Mouse (Mus musculus) CH12.LX (cell line): ENCODE data around the gene Ippk. TPM values are rescaled to one million over a fixed set of nuclear protein-coding genes. Genes with fewer than 3 reads are reported as not detected.

Experiments
- DNase-seq: peaks from one replicate; pipeline ENCODE4 v3.0.0-alpha.2; 2013; ENCODE audit errors: extremely low read depth
- H3K27ac ChIP-seq: 2 replicates; pipeline ENCODE4 v1.5.1; 2012; ENCODE audit warnings: low read depth, mild to moderate bottlenecking, control low read depth, moderate library complexity; ENCODE audit not compliant: insufficient read depth
- H3K27me3 ChIP-seq: replicated peaks from 2 replicates; pipeline ENCODE3; 2012; ENCODE audit warnings: inconsistent platforms
- H3K36me3 ChIP-seq, 2 experiments: replicated peaks in 1 of 2; 2 replicates each; pipeline versions ENCODE3 to v1.6.1; 2012; ENCODE audit warnings: inconsistent platforms in 1 of 2, low read length in 1 of 2, mild to moderate bottlenecking in 1 of 2, mixed read lengths in 1 of 2, moderate library complexity in 1 of 2; ENCODE audit not compliant: control insufficient read depth in 1 of 2, insufficient read depth in 1 of 2
- H3K4me1 ChIP-seq, 2 experiments: 2 replicates each; pipeline ENCODE4 v1.6.1; 2012; ENCODE audit warnings: inconsistent platforms in 1 of 2, moderate library complexity in 1 of 2; ENCODE audit not compliant: insufficient read depth in 2 of 2, control insufficient read depth in 1 of 2
- H3K4me2 ChIP-seq: 2 replicates; pipeline ENCODE4 v1.6.1; 2012; ENCODE audit warnings: low read depth, mild to moderate bottlenecking, control low read depth; ENCODE audit not compliant: poor library complexity, insufficient read depth, severe bottlenecking
- H3K4me3 ChIP-seq, 3 experiments: fragments of 150-350 bp in 1 of 3; sonication (generic) in 1 of 3; replicated peaks in 1 of 3; 2 replicates each; pipeline versions ENCODE3 to v1.5.1; 2011 to 2012; ENCODE audit warnings: low read depth in 2 of 3, low read length in 2 of 3, mild to moderate bottlenecking in 2 of 3, moderate library complexity in 2 of 3, control low read depth in 1 of 3, improper control_type of control experiment in 1 of 3, inconsistent platforms in 1 of 3, mixed read lengths in 1 of 3; ENCODE audit not compliant: poor library complexity in 1 of 3
- H3K79me2 ChIP-seq: replicated peaks from 2 replicates; pipeline ENCODE4 v1.6.1; 2012; ENCODE audit warnings: mild to moderate bottlenecking, moderate library complexity; ENCODE audit not compliant: control insufficient read depth, poor library complexity, insufficient read depth, severe bottlenecking; ENCODE audit errors: extremely low read depth
- H3K9ac ChIP-seq: 2 replicates; pipeline ENCODE4 v1.6.1; 2012; ENCODE audit warnings: low read depth, mild to moderate bottlenecking, control low read depth, moderate library complexity; ENCODE audit not compliant: insufficient read depth
- H3K9me3 ChIP-seq: replicated peaks from 2 replicates; pipeline ENCODE3; 2012; ENCODE audit warnings: low read length, inconsistent platforms, mixed read lengths
- BHLHE40 ChIP-seq: IDR thresholded peaks from 2 replicates; pipeline ENCODE4 v1.6.1; 2011; ENCODE audit warnings: mild to moderate bottlenecking, low read depth, low read length, improper control_type of control experiment
- CTCF ChIP-seq, 2 experiments: IDR thresholded peaks in 1 of 2; conservative IDR thresholded peaks in 1 of 2; 2 replicates each; pipeline ENCODE4 v1.5.1; 2011 to 2012; ENCODE audit warnings: low read depth in 2 of 2, low read length in 2 of 2, improper control_type of control experiment in 1 of 2, inconsistent platforms in 1 of 2, mild to moderate bottlenecking in 1 of 2, moderate library complexity in 1 of 2
- E2F4 ChIP-seq: IDR thresholded peaks from 2 replicates; pipeline ENCODE4 v1.6.1; 2011; ENCODE audit warnings: low read depth, low read length, improper control_type of control experiment; ENCODE audit not compliant: insufficient replicate concordance
- ELF1 ChIP-seq: IDR thresholded peaks from 2 replicates; pipeline ENCODE4 v1.6.1; 2014; ENCODE audit warnings: low read depth, mild to moderate bottlenecking, inconsistent platforms, low read length, improper control_type of control experiment
- EP300 ChIP-seq: IDR thresholded peaks from 2 replicates; pipeline ENCODE4 v1.6.1; 2011; ENCODE audit warnings: low read length, improper control_type of control experiment
- ETS1 ChIP-seq: conservative IDR thresholded peaks from 2 replicates; pipeline ENCODE4 v1.6.1; 2012; ENCODE audit warnings: low read depth, mild to moderate bottlenecking, inconsistent platforms, low read length, improper control_type of control experiment, moderate library complexity
- GABPA ChIP-seq: IDR thresholded peaks from 2 replicates; pipeline ENCODE4 v1.6.1; 2012; ENCODE audit warnings: low read depth, low read length, improper control_type of control experiment, inconsistent platforms; ENCODE audit not compliant: insufficient replicate concordance
- JUN ChIP-seq: IDR thresholded peaks from 2 replicates; pipeline ENCODE4 v1.6.1; 2011; ENCODE audit warnings: low read depth, mild to moderate bottlenecking, low read length, improper control_type of control experiment, moderate library complexity; ENCODE audit not compliant: insufficient read depth
- JUND ChIP-seq: conservative IDR thresholded peaks from 2 replicates; pipeline ENCODE4 v1.6.1; 2011; ENCODE audit warnings: low read depth, low read length, improper control_type of control experiment
- KAT2A ChIP-seq: IDR thresholded peaks from 2 replicates; pipeline ENCODE4 v1.6.1; 2012; ENCODE audit warnings: low read length, improper control_type of control experiment, inconsistent platforms; ENCODE audit not compliant: insufficient replicate concordance
- MAFK ChIP-seq: IDR thresholded peaks from 2 replicates; pipeline ENCODE4 v1.6.1; 2011; ENCODE audit warnings: low read length, improper control_type of control experiment; ENCODE audit not compliant: insufficient replicate concordance
- MAZ ChIP-seq: IDR thresholded peaks from 2 replicates; pipeline ENCODE4 v1.6.1; 2012; ENCODE audit warnings: low read depth, mild to moderate bottlenecking, inconsistent platforms, low read length, improper control_type of control experiment, moderate library complexity
- MEF2A ChIP-seq: IDR thresholded peaks from 2 replicates; pipeline ENCODE4 v1.6.1; 2014; ENCODE audit warnings: low read depth, mild to moderate bottlenecking, inconsistent platforms, low read length, improper control_type of control experiment, borderline replicate concordance
- MXI1 ChIP-seq: IDR thresholded peaks from 2 replicates; pipeline ENCODE4 v1.6.1; 2011; ENCODE audit warnings: mild to moderate bottlenecking, low read depth, low read length, improper control_type of control experiment
- NELFE ChIP-seq: IDR thresholded peaks from 2 replicates; pipeline ENCODE4 v1.6.1; 2011; ENCODE audit warnings: low read depth, low read length, improper control_type of control experiment
- NRF1 ChIP-seq: IDR thresholded peaks from 2 replicates; pipeline ENCODE4 v1.6.1; 2014; ENCODE audit warnings: low read depth, mild to moderate bottlenecking, inconsistent platforms, low read length, improper control_type of control experiment, moderate library complexity
- PAX5 ChIP-seq: IDR thresholded peaks from 2 replicates; pipeline ENCODE4 v1.6.1; 2012; ENCODE audit warnings: low read length, inconsistent platforms, mixed read lengths
- POLR2A ChIP-seq: IDR thresholded peaks from 2 replicates; pipeline ENCODE4 v1.6.1; 2011; ENCODE audit warnings: low read depth, mild to moderate bottlenecking, improper control_type of control experiment, low read length
- POLR2AphosphoS2 ChIP-seq: IDR thresholded peaks from 2 replicates; pipeline ENCODE4 v1.6.1; 2011; ENCODE audit warnings: low read depth, low read length, improper control_type of control experiment
- RAD21 ChIP-seq: IDR thresholded peaks from 2 replicates; pipeline ENCODE4 v1.6.1; 2011; ENCODE audit warnings: low read depth, mild to moderate bottlenecking, low read length, improper control_type of control experiment, moderate library complexity
- UBTF ChIP-seq: IDR thresholded peaks from 2 replicates; pipeline ENCODE4 v1.6.1; 2012; ENCODE audit warnings: low read depth, mild to moderate bottlenecking, inconsistent platforms, low read length, improper control_type of control experiment, moderate library complexity
- USF2 ChIP-seq: conservative IDR thresholded peaks from 2 replicates; pipeline ENCODE4 v1.6.1; 2011; ENCODE audit warnings: low read depth, low read length, improper control_type of control experiment
- ZC3H11A ChIP-seq: IDR thresholded peaks from 2 replicates; pipeline ENCODE4 v1.6.1; 2012; ENCODE audit warnings: low read depth, mild to moderate bottlenecking, inconsistent platforms, low read length, improper control_type of control experiment
- ZKSCAN1 ChIP-seq: IDR thresholded peaks from 2 replicates; pipeline ENCODE4 v1.6.1; 2012; ENCODE audit warnings: low read depth, inconsistent platforms, low read length, improper control_type of control experiment, borderline replicate concordance
- dilution Hi-C: fragments of 300-500 bp; cut with MboI; formaldehyde crosslinking; loops from 2 replicates; pipeline ENCODE4 v1.14.3; 2020; ENCODE audit warnings: low sequenced_read_pairs; ENCODE audit not compliant: extremely low pct_unique_long_range_greater_than_20kb, extremely low pct_ligation_motif_present
- in situ Hi-C: fragments of 300-500 bp; cut with MboI; formaldehyde crosslinking; loops from 3 replicates; pipeline ENCODE4 v1.14.3; 2019; ENCODE audit warnings: low sequenced_read_pairs, low pct_ligation_motif_present, low pct_unique_long_range_greater_than_20kb, mixed read lengths
- polyA plus RNA-seq: library from polyadenylated mRNA; unstranded; fragments of >175 nt; gene quantifications from 2 replicates; pipeline ENCODE4 v1.2.1, GENCODE M21; 2012; ENCODE audit warnings: low read depth; ENCODE audit not compliant: insufficient read length
- total RNA-seq, 2 experiments: library from RNA; depleted of rRNA; stranded (reverse); fragments of 300-350 nt in 1 of 2; fragments of >200 nt in 1 of 2; gene quantifications; 2 replicates each; pipeline ENCODE4 v1.2.3; 2012 to 2014

Ippk gene
- total and polyA plus RNA-seq, 3 experiments: 8.7 to 21.5 (median 10.3) TPM

DNA sequence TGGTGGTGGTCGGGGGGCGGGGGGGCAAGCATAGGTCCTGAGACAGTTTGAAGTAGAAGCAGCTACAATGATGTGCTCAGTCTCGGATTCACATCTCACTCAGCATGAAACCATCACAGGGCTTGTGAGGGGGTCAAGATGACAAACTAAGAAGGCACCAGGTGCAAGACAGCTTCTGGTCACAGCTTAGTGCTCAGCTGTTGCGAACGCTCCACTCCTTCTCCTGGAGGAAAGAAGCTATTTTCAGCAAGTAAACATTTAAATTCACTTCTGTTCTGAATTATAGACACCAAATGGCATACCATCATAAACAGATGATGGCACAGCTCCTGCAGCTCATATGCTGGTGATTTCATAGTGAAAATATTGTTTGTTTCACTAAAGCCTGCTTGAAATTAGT, 64.3 kb downstream of the Ippk start:
- Histone ChIP-seq H3K27me3 (no peaks in the 10 kb centered on the region), H3K4me1 (no peaks in the 10 kb centered on the region), H3K4me2 (no peak overlapping the region), H3K79me2 (no peaks in the 10 kb centered on the region), H3K9ac (no peak overlapping the region), H3K4me3 (no peak overlapping the region), H3K9me3 (no peaks in the 10 kb centered on the region), H3K36me3 (no peaks in the 10 kb centered on the region), H3K27ac (no peak overlapping the region)
- in situ Hi-C loops: no loop called here
- TF ChIP-seq MXI1 (no peak), ZKSCAN1 (no peak), NELFE (no peak), KAT2A (no peak), NRF1 (no peak), ZC3H11A (no peak), USF2 (no peak), UBTF (no peak), JUN (no peak), BHLHE40 (no peak), MAZ (no peak), MAFK (no peak), E2F4 (no peak), GABPA (no peak)
- no peak for DNase-seq
- dilution Hi-C loops: no loop called here

DNA sequence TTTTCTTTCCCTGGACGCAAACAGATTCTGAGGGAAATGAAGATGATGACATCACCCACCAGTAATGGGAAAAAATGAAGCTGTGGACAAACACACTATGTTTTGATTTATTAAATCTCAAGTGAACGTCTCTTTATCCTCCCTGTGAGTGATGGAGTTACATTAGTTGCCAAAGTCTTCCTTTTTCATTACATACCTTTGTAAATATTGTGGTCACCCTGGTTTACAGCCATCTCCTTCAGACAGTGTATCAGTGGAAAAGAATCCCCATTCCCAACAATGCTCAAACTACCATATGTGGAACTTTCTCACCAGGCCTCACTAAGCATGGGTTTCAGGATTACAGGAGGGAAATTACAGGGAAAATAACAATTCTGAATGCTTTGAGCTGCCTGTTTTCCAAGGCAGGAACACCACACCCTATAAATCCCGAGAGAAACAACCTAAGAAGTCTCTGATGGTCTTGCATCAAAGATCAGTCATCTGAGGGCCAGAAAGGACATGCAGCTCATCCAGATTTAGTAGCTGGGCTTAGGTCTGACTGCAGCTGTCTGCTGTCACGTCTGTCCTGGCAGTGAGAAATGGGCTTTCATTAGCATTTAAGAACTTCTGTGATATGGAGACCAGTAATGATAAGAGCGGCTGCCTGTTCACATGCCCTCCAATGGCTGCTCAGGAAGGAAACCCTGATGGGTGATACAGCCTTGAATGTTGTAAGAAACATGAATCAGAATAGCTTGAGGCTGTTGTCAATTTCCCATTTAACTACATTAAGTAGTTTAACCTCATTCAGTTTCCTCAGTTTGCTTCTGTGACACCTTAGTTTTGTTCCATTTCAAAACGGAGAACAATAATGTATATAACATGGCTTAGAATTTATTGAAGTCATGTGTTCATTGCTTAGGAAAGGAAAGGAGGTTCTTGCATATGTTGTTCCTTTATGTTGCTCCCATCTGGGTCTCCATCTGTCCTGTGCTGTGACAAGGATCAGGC, 71.6 kb downstream of the Ippk start, which contains the start of gene Tes3-ps:
Gene Tes3-ps, plus strand, starts transcription at position 943 of the 993 bp plus-strand sequence.
- Histone ChIP-seq H3K27me3 (no peaks in the 10 kb centered on the region), H3K4me1 (no peaks in the 10 kb centered on the region), H3K27ac (no peak within 1 kb of the TSS), H3K9ac (no peak within 1 kb of the TSS), H3K36me3 (no peaks in the 10 kb centered on the region), H3K4me2 (no peak within 1 kb of the TSS), H3K79me2 (no peaks in the 10 kb centered on the region), H3K9me3 (no peaks in the 10 kb centered on the region), H3K4me3 (no peak within 1 kb of the TSS)
- TF ChIP-seq USF2: no peak
- TF ChIP-seq MAFK: no peak
- no peak for TF ChIP-seq POLR2A
- no peak for TF ChIP-seq CTCF (conservative IDR thresholded peaks at IDR 0.05 in 1 of 2, IDR thresholded peaks at IDR 0.05 in 1 of 2; ENCODE audit: low read depth in 2 of 2, low read length in 2 of 2)
- TF ChIP-seq ZKSCAN1: no peak
- TF ChIP-seq EP300: no peak
- TF ChIP-seq PAX5: no peak
- no peak for TF ChIP-seq MEF2A
- TF ChIP-seq E2F4: no peak
- TF ChIP-seq ETS1: no peak
- no peak for TF ChIP-seq BHLHE40
- no peak for TF ChIP-seq NRF1
- no peak for TF ChIP-seq RAD21
- TF ChIP-seq ZC3H11A: no peak
- TF ChIP-seq JUND: no peak
- TF ChIP-seq POLR2AphosphoS2: no peak
- TF ChIP-seq ELF1: no peak
- no peak for DNase-seq
- dilution Hi-C loops (no loop called here), in situ Hi-C loops (no loop called here)
